Mouse (Mus musculus) midbrain, embryonic 16.5 days (tissue): ENCODE measurements around the gene Ntsr1. TPM values are rescaled to one million over a fixed set of nuclear protein-coding genes. Genes with fewer than 3 reads are reported as not detected.
A peak's percentile ranks its signal among the peaks of the same experiment; 100 is the strongest.

Source experiments
- ATAC-seq: fragments of 200-750 bp; cut with Nextera tagmentation; 2 replicates; pipeline ENCODE4 v1.8.0; 2017; ENCODE audit warnings: moderate TSS enrichment
- H3K27ac ChIP-seq: fragments of 300-500 bp; sonication (generic); 2 replicates; pipeline ENCODE4 v1.5.1; 2014; ENCODE audit warnings: mild to moderate bottlenecking, low read length, mixed read lengths
- H3K27me3 ChIP-seq: fragments of 300-500 bp; sonication (generic); 2 replicates; pipeline ENCODE4 v1.6.1; 2014; ENCODE audit warnings: low read depth, low read length, mixed read lengths; ENCODE audit not compliant: control insufficient read depth, insufficient read depth
- H3K36me3 ChIP-seq: fragments of 300-500 bp; sonication (generic); 2 replicates; pipeline ENCODE4 v1.6.1; 2014; ENCODE audit warnings: mild to moderate bottlenecking, low read length, moderate library complexity, mixed read lengths; ENCODE audit not compliant: control insufficient read depth, insufficient read depth
- H3K4me1 ChIP-seq: fragments of 300-500 bp; sonication (generic); 2 replicates; pipeline ENCODE4 v1.6.1; 2014; ENCODE audit warnings: mild to moderate bottlenecking, low read length, mixed read lengths; ENCODE audit not compliant: control insufficient read depth, insufficient read depth
- H3K4me2 ChIP-seq: fragments of 300-500 bp; sonication (generic); 2 replicates; pipeline ENCODE4 v1.6.1; 2014; ENCODE audit warnings: mild to moderate bottlenecking, low read length, mixed read lengths
- H3K4me3 ChIP-seq: fragments of 300-500 bp; sonication (generic); 2 replicates; pipeline ENCODE4 v1.5.1; 2014; ENCODE audit warnings: low read depth, mild to moderate bottlenecking, low read length, moderate library complexity, mixed read lengths
- H3K9ac ChIP-seq: fragments of 300-500 bp; sonication (generic); 2 replicates; pipeline ENCODE4 v1.6.1; 2014; ENCODE audit warnings: low read depth, low read length, mixed read lengths
- H3K9me3 ChIP-seq: fragments of 300-500 bp; sonication (generic); replicated peaks from 2 replicates; pipeline ENCODE4 v1.6.1; 2014; ENCODE audit warnings: mild to moderate bottlenecking, low read length, mixed read lengths; ENCODE audit not compliant: control insufficient read depth, poor library complexity, severe bottlenecking
- WGBS: fragments of 180-500 bp; shearing (Covaris S2); extraction: QIAGEN DNeasy Blood & Tissue Kit; methylation state at CpG from one replicate; pipeline ENCODE4 v1.1.7; 2014; 5-methylcytosine and 5-hydroxymethylcytosine counted together
- polyA plus RNA-seq: library from polyadenylated mRNA; unstranded; fragments of >200 nt; fragmentation: Nextera tagmentation; extraction: Ambion mirVana; gene quantifications from 2 replicates; pipeline ENCODE4 v1.2.1, GENCODE M21; 2015

The Ntsr1 gene
- polyA plus RNA-seq, 1 experiment from 2014 or later = 3.3 TPM

DNA sequence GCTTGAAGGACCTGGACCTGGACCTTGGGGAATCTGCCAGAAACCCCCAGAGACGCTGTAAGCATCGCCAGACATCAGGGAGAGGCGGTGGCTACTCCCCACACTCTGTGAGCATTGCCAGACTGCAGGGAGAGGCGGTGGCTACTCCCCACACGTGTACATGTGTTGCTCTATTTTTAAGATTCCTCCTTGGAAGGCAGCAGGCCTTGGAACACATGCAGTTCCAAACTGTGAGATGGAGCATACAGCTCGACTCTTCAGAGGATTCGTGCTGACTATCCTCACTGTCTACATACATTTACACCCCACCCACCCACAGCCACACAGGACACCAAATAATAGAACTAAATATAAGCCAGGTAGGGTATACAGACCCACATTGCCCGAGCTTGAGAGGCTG lies 3.9 kb upstream of the Ntsr1 start:
- H3K27me3 ChIP-seq = peaks cover 15% of the 10 kb centered on the region
- no peaks in the 10 kb centered on the region for H3K36me3 ChIP-seq
- H3K4me2 ChIP-seq = no peak overlapping the region
- H3K9ac ChIP-seq = no peak overlapping the region
- no peaks in the 10 kb centered on the region for H3K9me3 ChIP-seq
- ATAC-seq = no peak
- WGBS = 76% methylated on average over 8 of the region's 8 CpGs
- H3K4me1 ChIP-seq = peaks cover 13% of the 10 kb centered on the region
- H3K4me3 ChIP-seq = no peak overlapping the region
- H3K27ac ChIP-seq = no peak overlapping the region

DNA sequence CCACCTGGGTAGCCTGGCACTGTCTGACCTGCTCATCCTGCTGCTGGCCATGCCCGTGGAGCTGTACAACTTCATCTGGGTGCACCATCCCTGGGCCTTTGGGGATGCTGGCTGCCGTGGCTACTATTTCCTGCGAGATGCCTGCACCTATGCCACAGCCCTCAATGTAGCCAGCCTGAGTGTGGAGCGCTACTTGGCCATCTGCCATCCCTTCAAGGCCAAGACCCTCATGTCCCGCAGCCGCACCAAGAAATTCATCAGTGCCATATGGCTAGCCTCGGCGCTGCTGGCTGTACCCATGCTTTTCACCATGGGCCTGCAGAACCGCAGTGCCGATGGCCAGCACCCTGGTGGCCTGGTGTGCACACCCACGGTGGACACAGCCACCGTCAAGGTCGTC lies 950 bp downstream of the Ntsr1 start:
- Histone ChIP-seq H3K4me2 (peak overlapping the region; percentile 84), H3K9ac (peak overlapping the region; percentile 3; the same call in 1 of the 2 replicates), H3K27me3 (peaks cover 44% of the 10 kb centered on the region), H3K27ac (no peak overlapping the region), H3K4me3 (peak overlapping the region; percentile 42), H3K9me3 (no peaks in the 10 kb centered on the region), H3K36me3 (no peaks in the 10 kb centered on the region), H3K4me1 (peaks cover 15% of the 10 kb centered on the region)
- ATAC-seq = no peak
- WGBS = 40% methylated on average over 13 of the region's 13 CpGs

DNA sequence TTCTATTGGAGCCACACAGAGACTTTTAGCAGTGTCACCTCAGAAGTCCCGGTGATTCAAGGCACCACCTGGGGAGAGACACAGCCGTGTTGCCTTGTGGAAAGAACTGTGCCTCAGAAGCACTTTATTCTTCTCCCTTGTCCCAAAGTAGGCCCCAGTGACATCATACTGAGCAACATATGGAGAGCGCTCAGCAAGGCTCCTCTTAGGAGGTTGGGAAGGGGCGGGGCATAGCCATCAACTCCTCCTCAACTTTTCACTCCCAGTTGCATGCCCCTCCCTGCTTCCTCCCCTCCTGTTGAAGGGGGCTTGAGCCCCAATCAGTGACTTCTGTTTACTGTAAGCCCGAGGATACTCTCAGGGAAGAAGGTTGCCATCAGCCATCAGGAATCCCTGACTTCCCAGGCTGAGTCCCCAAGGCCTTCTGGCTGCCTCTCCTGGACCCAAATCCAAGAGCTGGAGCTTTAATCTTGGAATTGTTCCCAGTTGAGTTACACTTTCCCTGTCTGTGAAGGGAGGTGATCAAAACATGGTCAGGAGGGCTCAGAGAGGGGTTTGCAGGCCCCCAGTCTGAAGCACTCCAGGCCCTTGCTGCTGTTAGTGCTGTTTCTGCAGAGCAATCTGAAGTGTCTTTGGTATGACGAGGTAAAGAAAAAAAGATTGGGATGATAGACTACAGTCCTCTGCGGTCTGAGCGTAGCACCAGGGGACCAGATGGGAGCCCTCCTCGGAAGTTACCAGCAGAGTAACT lies 1.6 kb downstream of the Ntsr1 start:
- peak overlapping the region; percentile 3; the same call in 1 of the 2 replicates for H3K9ac ChIP-seq
- no peaks in the 10 kb centered on the region for H3K9me3 ChIP-seq
- WGBS = 41% methylated on average over 9 of the region's 9 CpGs
- H3K36me3 ChIP-seq = no peaks in the 10 kb centered on the region
- H3K27me3 ChIP-seq = peaks cover 44% of the 10 kb centered on the region
- H3K4me2 ChIP-seq = peak overlapping the region; percentile 84
- H3K27ac ChIP-seq = no peak overlapping the region
- ATAC-seq = no peak
- no peak overlapping the region for H3K4me3 ChIP-seq
- peaks cover 16% of the 10 kb centered on the region for H3K4me1 ChIP-seq

DNA sequence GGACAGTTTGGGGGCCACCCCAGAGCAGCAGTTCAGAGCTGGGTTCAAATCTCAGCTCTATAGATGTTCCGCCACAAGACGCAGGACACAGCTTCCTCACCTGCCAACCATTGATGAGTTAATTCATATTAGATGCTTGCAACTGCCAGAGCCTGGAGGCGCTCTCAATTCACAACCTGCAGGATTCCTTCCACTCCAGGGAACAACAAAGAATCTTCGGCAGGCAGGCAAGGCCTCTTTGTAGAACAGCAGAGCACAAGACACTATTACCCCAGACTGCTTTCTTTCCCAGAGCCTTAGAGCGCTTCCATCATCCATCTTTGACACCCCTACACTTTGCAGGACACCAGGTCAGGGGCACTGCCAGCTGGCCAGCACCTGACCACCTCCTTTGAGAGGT lies 6.5 kb downstream of the Ntsr1 start:
- Histone ChIP-seq H3K36me3 (no peaks in the 10 kb centered on the region), H3K9me3 (no peaks in the 10 kb centered on the region), H3K4me3 (no peak overlapping the region), H3K4me2 (no peak overlapping the region), H3K4me1 (peaks cover 12% of the 10 kb centered on the region), H3K9ac (no peak overlapping the region), H3K27ac (no peak overlapping the region), H3K27me3 (peaks cover 31% of the 10 kb centered on the region)
- ATAC-seq = no peak
- WGBS = 34% methylated on average over 5 of the region's 5 CpGs

DNA sequence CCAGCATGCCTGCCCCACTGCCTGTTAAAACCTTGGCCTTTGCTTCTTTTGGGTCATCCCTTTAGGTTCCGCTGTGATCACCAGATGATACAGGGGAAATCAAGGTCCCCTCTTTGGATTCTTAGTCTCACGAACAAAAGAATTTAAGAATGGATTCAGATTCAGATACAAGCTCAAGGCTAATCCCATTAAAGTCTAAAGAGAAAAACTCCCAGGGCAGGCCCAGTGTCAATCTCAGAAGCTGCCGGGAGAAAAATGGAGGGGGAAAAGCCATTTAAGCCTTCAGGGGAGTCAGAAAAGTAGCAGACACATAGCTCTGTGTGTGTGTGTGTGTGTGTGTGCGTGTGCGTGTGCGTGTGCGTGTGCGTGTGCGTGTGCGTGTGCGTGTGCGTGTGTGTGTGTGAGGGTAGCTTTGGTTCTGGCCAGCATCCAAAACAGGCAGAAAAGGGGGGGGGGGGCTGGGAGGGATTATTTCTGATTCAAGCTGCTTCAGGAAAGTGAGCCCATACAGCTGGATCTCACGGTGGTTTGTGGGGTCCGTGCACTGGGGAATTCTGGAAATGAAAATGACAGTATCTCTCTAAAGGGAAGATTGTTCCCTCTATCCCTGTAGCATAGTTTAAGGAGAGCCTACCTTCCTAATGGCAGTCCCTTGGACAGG lies 8.8 kb downstream of the Ntsr1 start:
- no peak overlapping the region for H3K27ac ChIP-seq
- 25% methylated on average over 14 of the region's 14 CpGs for WGBS
- peaks cover 20% of the 10 kb centered on the region for H3K27me3 ChIP-seq
- no peak overlapping the region for H3K9ac ChIP-seq
- no peaks in the 10 kb centered on the region for H3K36me3 ChIP-seq
- H3K4me2 ChIP-seq = no peak overlapping the region
- peaks cover 12% of the 10 kb centered on the region for H3K4me1 ChIP-seq
- H3K9me3 ChIP-seq = no peaks in the 10 kb centered on the region
- no peak overlapping the region for H3K4me3 ChIP-seq
- ATAC-seq = no peak

DNA sequence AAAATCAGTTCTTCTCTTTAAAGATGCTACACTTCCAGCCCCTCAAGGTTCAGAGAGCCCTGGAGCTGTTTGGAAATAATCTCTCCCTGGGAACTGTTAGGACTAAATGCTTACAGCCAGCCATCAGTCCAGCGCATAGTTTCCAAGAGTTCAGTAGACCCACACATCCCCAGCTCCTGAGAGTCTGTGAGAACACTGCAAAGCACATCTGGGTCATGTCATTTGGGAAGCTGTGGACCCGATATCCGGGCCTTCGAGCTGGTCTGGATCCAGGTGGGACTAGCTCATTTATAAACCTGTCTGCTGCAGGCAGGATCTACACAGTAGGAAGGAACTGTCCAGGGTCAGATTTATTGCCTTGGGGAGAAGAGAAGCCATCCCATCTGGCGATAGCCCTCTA lies 11.1 kb downstream of the Ntsr1 start:
- H3K4me1 ChIP-seq = peaks cover 12% of the 10 kb centered on the region
- H3K9me3 ChIP-seq = no peaks in the 10 kb centered on the region
- H3K27me3 ChIP-seq = peaks cover 7% of the 10 kb centered on the region
- 91% methylated on average over 5 of the region's 5 CpGs for WGBS
- no peaks in the 10 kb centered on the region for H3K36me3 ChIP-seq
- no peak overlapping the region for H3K27ac ChIP-seq
- H3K4me2 ChIP-seq = no peak overlapping the region
- H3K9ac ChIP-seq = no peak overlapping the region
- H3K4me3 ChIP-seq = no peak overlapping the region
- no peak for ATAC-seq

DNA sequence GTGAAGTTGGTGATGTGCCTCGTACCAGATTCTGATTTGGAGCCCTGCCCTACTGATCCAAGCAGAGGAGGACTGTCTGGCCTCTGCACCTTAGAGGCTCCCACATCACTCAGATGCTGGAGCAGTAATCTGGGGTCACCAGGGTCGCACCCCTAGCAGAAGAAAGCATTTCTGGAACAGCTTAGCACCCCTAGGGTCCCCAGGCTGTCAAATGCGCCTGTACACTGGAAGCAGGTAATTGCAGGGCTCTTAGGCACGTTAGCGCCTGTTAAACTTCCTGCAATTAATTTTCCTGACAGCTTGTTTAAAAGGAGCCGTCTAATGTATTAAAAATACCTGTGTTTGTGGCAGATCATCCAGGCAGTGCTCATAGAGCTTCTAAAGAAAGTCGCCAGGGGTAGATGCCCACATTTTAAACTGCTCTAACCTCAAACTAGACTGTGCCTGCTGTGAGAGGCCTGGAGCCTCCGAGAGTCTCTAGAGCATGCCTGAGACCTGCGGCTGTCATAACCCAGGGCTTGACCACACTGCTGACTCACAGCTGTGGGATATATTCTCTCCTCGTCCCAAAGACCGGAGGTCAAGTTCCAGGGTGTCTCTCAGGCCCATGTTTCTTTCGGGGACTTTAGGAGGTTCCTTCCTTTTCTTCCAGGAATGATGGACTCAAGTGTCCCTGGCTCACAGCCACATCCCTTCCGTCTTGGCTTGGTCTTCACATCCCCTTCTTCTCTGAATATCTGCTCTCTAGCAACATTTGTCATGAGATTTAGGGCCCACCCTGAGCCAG lies 12.3 kb downstream of the Ntsr1 start:
- H3K36me3 ChIP-seq = no peaks in the 10 kb centered on the region
- H3K9ac ChIP-seq = no peak overlapping the region
- H3K4me3 ChIP-seq = no peak overlapping the region
- ATAC-seq = no peak
- H3K9me3 ChIP-seq = no peaks in the 10 kb centered on the region
- H3K27ac ChIP-seq = no peak overlapping the region
- H3K4me1 ChIP-seq = peaks cover 8% of the 10 kb centered on the region
- H3K4me2 ChIP-seq = no peak overlapping the region
- WGBS = 72% methylated on average over 13 of the region's 13 CpGs
- H3K27me3 ChIP-seq = peaks cover 4% of the 10 kb centered on the region

DNA sequence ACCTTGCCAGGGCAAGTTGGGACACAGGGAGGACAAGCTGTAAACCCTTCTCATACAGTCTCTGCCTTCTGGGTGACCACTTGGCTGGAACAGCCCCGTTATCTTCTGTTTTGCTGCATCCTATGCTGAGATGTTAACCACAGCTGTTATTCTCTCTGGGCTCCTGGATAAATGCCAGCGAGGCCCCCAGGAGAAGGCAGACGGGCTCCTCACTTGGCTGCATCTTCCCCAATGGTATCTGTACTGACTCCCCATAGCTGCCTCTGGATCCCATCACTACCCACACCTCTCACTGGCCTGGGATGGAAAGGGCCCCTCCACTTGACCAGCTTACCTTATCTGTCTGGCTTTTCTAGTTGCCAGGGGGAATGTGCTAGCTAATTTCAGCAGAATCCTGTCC lies 13.2 kb downstream of the Ntsr1 start:
- no peak overlapping the region for H3K9ac ChIP-seq
- 55% methylated on average over 3 of the region's 3 CpGs for WGBS
- no peak overlapping the region for H3K4me2 ChIP-seq
- H3K27ac ChIP-seq = no peak overlapping the region
- H3K36me3 ChIP-seq = no peaks in the 10 kb centered on the region
- ATAC-seq = no peak
- H3K9me3 ChIP-seq = no peaks in the 10 kb centered on the region
- peaks cover 4% of the 10 kb centered on the region for H3K27me3 ChIP-seq
- H3K4me3 ChIP-seq = no peak overlapping the region
- peaks cover 8% of the 10 kb centered on the region for H3K4me1 ChIP-seq

DNA sequence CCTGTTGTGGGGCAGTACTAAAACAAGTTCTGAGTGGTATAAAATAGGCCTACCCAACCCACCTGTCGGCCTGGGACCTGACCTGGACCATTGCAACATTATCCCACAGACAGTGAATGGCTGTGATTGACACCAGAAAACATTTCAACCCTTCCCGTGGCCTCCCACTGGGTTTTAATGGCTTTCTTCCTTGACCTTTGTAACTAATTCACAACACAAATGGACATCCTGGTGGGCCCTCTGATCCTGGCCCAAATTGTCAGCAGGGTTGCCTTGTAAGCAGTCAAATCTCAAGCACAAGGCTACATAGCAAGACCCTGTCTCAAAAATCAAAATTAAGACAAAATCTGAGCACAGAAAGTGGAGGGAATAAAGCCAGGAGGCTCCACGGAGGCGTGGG lies 14.1 kb downstream of the Ntsr1 start:
- WGBS = 29% methylated on average over 4 of the region's 4 CpGs
- no peak overlapping the region for H3K4me2 ChIP-seq

More for the DNA sequence above, 14.1 kb downstream of the Ntsr1 start:
- no peak for ATAC-seq
- no peak overlapping the region for H3K27ac ChIP-seq
- no peak overlapping the region for H3K4me3 ChIP-seq
- H3K4me1 ChIP-seq = no peaks in the 10 kb centered on the region
- peaks cover 4% of the 10 kb centered on the region for H3K27me3 ChIP-seq
- H3K9me3 ChIP-seq = no peaks in the 10 kb centered on the region
- no peaks in the 10 kb centered on the region for H3K36me3 ChIP-seq
- H3K9ac ChIP-seq = no peak overlapping the region
